Mouse (Mus musculus) limb, embryonic 11.5 days (tissue): Measurements from ENCODE around the gene Psmc3. TPM values are rescaled to one million over a fixed set of nuclear protein-coding genes. Genes with fewer than 3 reads are reported as not detected.
A peak's percentile ranks its signal among the peaks of the same experiment; 100 is the strongest.
"Not testable (repeated sequence)": the region's sequence is repeated elsewhere in the genome, so short reads cannot be mapped to it uniquely, and the experiment has no call there.

ENCODE experiments used
- ATAC-seq: fragments of 200-750 bp; cut with Nextera tagmentation; 2 replicates; pipeline ENCODE4 v1.8.0; 2017; ENCODE audit warnings: low read depth; ENCODE audit not compliant: insufficient number of reproducible peaks, low FRiP score, low TSS enrichment
- DNase-seq: peaks from one replicate; pipeline ENCODE4 v3.0.0-alpha.2; 2015; ENCODE audit warnings: low spot score
- H3K27ac ChIP-seq: fragments of 300-500 bp; sonication (generic); replicated peaks from 2 replicates; pipeline ENCODE4 v1.5.1; 2014; ENCODE audit warnings: low read depth, mild to moderate bottlenecking, low read length
- H3K27me3 ChIP-seq: fragments of 300-500 bp; sonication (generic); 2 replicates; pipeline ENCODE4 v1.6.1; 2014; ENCODE audit warnings: mild to moderate bottlenecking, low read length, mixed read lengths; ENCODE audit not compliant: control insufficient read depth, insufficient read depth
- H3K36me3 ChIP-seq: fragments of 300-500 bp; sonication (generic); 2 replicates; pipeline ENCODE4 v1.6.1; 2014; ENCODE audit warnings: mild to moderate bottlenecking, low read length, moderate library complexity, mixed read lengths; ENCODE audit not compliant: control insufficient read depth, insufficient read depth
- H3K4me1 ChIP-seq: fragments of 300-500 bp; sonication (generic); 2 replicates; pipeline ENCODE4 v1.6.1; 2014; ENCODE audit warnings: low read length, mixed read lengths; ENCODE audit not compliant: control insufficient read depth, insufficient read depth
- H3K4me2 ChIP-seq: fragments of 300-500 bp; sonication (generic); 2 replicates; pipeline ENCODE4 v1.6.1; 2014; ENCODE audit warnings: low read depth, mild to moderate bottlenecking, moderate library complexity; ENCODE audit not compliant: severe bottlenecking
- H3K4me3 ChIP-seq: fragments of 300-500 bp; sonication (generic); 2 replicates; pipeline ENCODE4 v1.5.1; 2014; ENCODE audit warnings: low read depth, low read length
- H3K9ac ChIP-seq: fragments of 300-500 bp; sonication (generic); 2 replicates; pipeline ENCODE4 v1.6.1; 2014; ENCODE audit warnings: mild to moderate bottlenecking, low read length
- H3K9me3 ChIP-seq: fragments of 300-500 bp; sonication (generic); 2 replicates; pipeline ENCODE4 v1.6.1; 2016; ENCODE audit warnings: low read length; ENCODE audit not compliant: control insufficient read depth
- WGBS: fragments of 180-500 bp; shearing (Covaris S2); extraction: QIAGEN DNeasy Blood & Tissue Kit; methylation state at CpG from one replicate; pipeline ENCODE4 v1.1.7; 2014; 5-methylcytosine and 5-hydroxymethylcytosine counted together
- polyA plus RNA-seq: library from polyadenylated mRNA; unstranded; fragments of >200 nt; fragmentation: Nextera tagmentation; extraction: Ambion mirVana; gene quantifications from 2 replicates; pipeline ENCODE4 v1.2.1, GENCODE M21; 2014

Psmc3 gene
- 433 and 440 TPM in 2 replicates for polyA plus RNA-seq

DNA sequence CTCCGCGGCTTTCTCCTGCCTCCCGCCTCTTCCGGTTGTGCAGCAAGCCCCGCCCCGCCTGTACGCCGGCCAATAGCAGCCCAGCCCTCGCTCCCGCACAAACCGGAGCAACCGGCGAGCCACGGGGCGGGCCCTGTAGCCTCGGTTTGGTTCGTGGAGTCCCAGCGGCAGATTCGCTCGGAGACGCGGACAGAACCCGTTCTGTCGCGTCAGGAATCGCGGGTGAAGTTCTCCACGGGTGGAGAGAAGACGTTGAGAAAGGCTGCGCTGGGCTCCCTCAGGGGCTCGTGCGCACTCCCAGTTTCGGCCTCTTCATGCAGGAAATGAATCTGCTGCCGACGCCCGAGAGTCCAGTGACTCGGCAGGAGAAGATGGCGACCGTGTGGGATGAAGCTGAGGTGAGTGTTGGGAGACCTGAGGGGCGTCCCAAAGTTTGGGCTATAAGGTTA is at the start of gene Psmc3:
Gene Psmc3, plus strand, starts transcription at position 76 of the 449 bp plus-strand sequence.
- Histone ChIP-seq H3K36me3 (peaks cover 31% of the 10 kb centered on the region), H3K9me3 (no peaks in the 10 kb centered on the region), H3K9ac (peak within 1 kb of the TSS; percentile 94), H3K27ac (peak within 1 kb of the TSS; percentile 56; the same call in 1 of the 2 replicates), H3K4me1 (peaks cover 6% of the 10 kb centered on the region), H3K4me3 (peak within 1 kb of the TSS; percentile 83), H3K27me3 (no peaks in the 10 kb centered on the region), H3K4me2 (peak within 1 kb of the TSS; percentile 94)
- DNase-seq (peak; percentile 95), ATAC-seq (peak; percentile 97)
- under 1% methylated on average over 40 of the region's 40 CpGs for WGBS

DNA sequence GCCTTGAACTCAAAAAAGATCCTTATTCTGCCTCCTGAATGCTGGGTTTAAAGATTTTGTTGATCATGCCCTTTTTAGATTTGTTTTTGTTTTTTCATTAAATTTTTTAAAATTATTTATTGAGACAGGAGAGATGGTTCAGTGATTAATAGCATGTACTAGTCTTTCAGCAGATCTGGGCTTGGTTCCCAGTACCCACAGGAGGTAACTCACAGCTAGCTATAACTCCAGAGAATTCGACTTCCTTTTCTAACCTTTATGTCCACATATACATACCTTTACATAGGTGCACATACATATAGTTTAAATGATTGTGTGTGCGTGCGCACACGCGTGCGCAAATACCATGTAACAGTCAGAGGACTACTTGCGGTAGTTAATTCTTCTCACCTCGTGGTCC is 45.3 kb upstream of the Psmc3 start:
- H3K4me3 ChIP-seq, result no peak overlapping the region
- ATAC-seq (no peak), DNase-seq (no peak)
- 96% methylated on average over 8 of the region's 8 CpGs for WGBS
- H3K27me3 ChIP-seq, result no peaks in the 10 kb centered on the region
- no peaks in the 10 kb centered on the region for H3K4me1 ChIP-seq
- H3K4me2 ChIP-seq, result no peak overlapping the region
- H3K27ac ChIP-seq, result no peak overlapping the region
- no peak overlapping the region for H3K9ac ChIP-seq
- H3K9me3 ChIP-seq, result no peaks in the 10 kb centered on the region
- H3K36me3 ChIP-seq, result peaks cover 28% of the 10 kb centered on the region

DNA sequence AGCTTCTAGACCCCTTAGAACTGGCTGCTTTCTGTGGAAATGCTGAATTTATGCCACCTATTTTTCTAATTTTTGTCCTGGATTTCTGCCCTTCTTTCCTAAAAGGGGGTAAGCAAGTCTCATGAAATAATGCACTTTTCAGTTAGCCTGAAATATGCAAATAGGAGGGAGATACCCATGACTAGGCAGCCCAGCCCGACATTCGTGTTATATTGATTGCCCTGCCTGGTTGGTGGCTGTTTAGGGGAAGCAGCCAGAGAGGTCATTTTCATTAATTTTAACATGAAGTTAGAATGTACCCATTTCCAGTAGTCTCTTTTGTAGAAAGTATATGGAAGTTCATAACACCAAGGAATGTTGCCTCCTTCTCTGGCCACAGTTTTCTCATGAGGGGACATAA is 39.9 kb upstream of the Psmc3 start:
- no peak overlapping the region for H3K4me3 ChIP-seq
- no peak for DNase-seq
- H3K9ac ChIP-seq, result no peak overlapping the region
- H3K36me3 ChIP-seq, result peaks cover 12% of the 10 kb centered on the region
- WGBS, result 92% methylated on average over 2 of the region's 2 CpGs
- H3K4me1 ChIP-seq, result no peaks in the 10 kb centered on the region
- H3K27ac ChIP-seq, result no peak overlapping the region
- H3K27me3 ChIP-seq, result no peaks in the 10 kb centered on the region
- no peak overlapping the region for H3K4me2 ChIP-seq
- no peak for ATAC-seq
- H3K9me3 ChIP-seq, result no peaks in the 10 kb centered on the region

DNA sequence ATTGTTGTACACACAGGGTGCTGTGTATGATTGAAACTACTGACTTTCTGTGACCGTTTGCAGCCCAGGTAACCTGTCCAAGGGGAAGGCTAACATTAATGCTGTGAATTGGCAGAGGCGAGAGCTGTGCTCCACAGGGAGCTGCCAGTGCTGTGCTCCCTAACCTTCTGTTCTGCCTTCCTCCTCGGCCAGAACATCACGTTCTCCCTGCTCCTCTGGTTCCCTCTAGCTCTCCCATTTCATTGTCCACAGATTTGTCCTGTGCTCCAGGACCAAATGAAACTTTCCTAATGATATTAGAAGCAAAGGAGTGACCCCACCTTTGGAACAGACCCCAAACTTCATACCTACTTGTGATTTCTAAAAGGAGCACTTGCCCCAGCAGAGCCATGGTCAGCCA is 38.4 kb upstream of the Psmc3 start:
- DNase-seq (no peak), ATAC-seq (no peak)
- H3K4me2 ChIP-seq, result no peak overlapping the region
- no peak overlapping the region for H3K27ac ChIP-seq
- no peaks in the 10 kb centered on the region for H3K27me3 ChIP-seq
- H3K4me3 ChIP-seq, result no peak overlapping the region
- 92% methylated on average over 4 of the region's 4 CpGs for WGBS
- peaks cover 8% of the 10 kb centered on the region for H3K36me3 ChIP-seq
- H3K4me1 ChIP-seq, result no peaks in the 10 kb centered on the region
- H3K9ac ChIP-seq, result no peak overlapping the region
- no peaks in the 10 kb centered on the region for H3K9me3 ChIP-seq

DNA sequence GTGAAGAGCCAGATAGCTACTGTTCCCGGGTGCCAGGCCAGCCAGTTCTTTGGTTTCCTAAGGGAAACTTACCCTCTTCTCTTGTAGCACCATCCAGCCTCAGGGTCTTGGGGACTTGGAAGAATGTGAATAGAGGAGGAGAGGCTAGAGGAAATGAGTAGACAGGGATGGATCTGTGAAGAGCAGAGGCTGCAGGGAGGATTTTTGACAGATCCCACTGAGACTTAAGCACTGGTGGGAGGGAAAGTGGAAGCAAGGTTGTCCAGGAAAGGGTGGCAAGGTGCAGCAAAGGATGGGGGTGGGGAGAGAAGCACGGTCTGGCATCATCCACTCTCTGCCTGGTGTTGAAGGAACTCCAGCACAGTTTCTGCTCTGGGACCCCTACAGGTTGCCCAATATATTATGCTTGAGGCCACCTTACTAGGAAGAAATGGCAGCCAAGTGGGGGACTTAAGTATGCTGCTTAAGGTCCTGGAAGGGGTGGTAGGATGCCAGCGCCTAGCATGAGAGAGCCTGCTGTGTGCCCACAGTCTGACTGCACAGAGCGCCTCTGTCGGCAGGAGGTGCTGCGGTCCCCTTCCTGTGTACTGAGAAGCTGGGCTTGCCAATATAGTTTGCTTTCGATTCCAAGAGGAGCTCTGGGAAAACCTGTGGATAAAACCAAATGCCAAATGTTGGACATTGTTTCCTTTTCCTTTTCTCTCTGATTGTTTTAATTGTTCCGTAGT is 35.6 kb upstream of the Psmc3 start:
- no peak for ATAC-seq
- WGBS, result 89% methylated on average over 8 of the region's 8 CpGs

DNA sequence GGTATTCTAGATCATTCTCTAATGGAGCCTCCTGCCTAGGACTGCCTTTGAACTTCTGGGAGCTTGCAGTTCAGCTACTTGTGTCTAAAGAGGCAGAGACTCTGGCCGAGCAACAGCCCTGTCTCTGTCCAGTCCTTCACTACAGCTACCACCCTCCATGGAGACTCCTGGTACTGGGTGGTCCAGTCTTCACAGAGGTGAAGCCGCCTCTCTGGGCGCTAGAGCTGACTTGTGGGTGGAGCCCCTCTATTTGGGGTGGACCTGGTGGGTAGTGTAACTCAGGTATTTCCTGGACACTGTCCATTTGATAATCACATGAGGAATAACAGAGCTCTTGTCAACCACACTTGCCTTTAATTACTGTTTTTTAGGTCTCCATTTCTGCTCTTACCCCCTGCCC is 33.9 kb upstream of the Psmc3 start:
- no peak overlapping the region for H3K4me3 ChIP-seq
- H3K4me1 ChIP-seq, result no peaks in the 10 kb centered on the region
- H3K4me2 ChIP-seq, result no peak overlapping the region
- peaks cover 2% of the 10 kb centered on the region for H3K36me3 ChIP-seq
- no peaks in the 10 kb centered on the region for H3K9me3 ChIP-seq
- WGBS, result 96% methylated on average over 3 of the region's 3 CpGs
- ATAC-seq (no peak), DNase-seq (no peak)
- no peak overlapping the region for H3K9ac ChIP-seq
- H3K27me3 ChIP-seq, result no peaks in the 10 kb centered on the region
- no peak overlapping the region for H3K27ac ChIP-seq

More for the DNA sequence above, 35.6 kb upstream of the Psmc3 start:
- Histone ChIP-seq H3K27me3 (no peaks in the 10 kb centered on the region), H3K4me3 (no peak overlapping the region), H3K4me2 (no peak overlapping the region), H3K27ac (no peak overlapping the region), H3K9ac (no peak overlapping the region), H3K9me3 (no peaks in the 10 kb centered on the region), H3K4me1 (no peaks in the 10 kb centered on the region), H3K36me3 (peaks cover 6% of the 10 kb centered on the region)
- DNase-seq, result no peak

DNA sequence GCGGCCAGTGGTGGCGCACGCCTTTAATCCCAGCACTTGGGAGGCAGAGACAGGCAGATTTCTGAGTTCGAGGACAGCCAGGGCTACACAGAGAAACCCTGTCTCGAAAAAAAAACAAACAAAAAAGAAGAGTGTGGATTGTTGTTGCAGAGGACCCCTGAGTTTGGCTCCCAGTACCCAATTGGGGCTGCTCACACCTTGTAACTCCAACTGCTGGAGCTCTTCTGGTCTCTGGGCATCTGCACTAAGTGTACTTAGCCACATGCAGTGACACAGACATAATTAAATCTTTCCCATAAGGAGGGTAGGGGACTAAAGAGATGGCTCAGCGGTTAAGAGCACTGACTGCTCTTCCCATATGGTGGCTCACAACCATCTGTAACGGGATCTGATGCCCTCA is 31.5 kb upstream of the Psmc3 start:
- H3K36me3 ChIP-seq, H3K27ac ChIP-seq, DNase-seq, ATAC-seq, H3K4me3 ChIP-seq, H3K4me2 ChIP-seq, H3K9ac ChIP-seq, H3K9me3 ChIP-seq, H3K27me3 ChIP-seq, H3K4me1 ChIP-seq: not testable (repeated sequence)
- WGBS, result 97% methylated on average over 7 of the region's 7 CpGs

DNA sequence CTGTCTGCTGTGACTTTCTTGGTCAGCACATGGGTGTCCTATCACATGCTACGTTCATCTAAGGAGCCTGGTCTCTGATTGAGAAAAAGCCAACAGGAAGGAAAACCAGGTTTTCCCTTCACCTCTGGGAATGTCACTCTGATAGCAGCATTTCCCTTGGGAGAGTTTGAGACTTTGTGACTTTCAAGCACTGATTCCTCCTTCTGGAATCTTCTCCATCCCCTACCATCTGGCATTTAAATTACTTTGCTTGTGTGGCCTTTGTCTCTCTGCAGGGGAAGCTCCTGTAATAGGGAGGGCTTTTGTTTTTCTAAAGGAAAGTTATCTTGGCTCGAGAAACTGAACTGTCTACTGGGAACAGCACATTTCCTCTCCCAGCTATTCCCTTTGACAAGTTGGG is 30.7 kb upstream of the Psmc3 start:
- Histone ChIP-seq H3K36me3 (no peaks in the 10 kb centered on the region; the same call in 1 of the 2 replicates), H3K4me2 (no peak overlapping the region), H3K27me3 (no peaks in the 10 kb centered on the region), H3K9me3 (no peaks in the 10 kb centered on the region), H3K4me3 (no peak overlapping the region), H3K9ac (no peak overlapping the region), H3K4me1 (no peaks in the 10 kb centered on the region), H3K27ac (no peak overlapping the region)
- 85% methylated on average over 2 of the region's 2 CpGs for WGBS
- DNase-seq (no peak), ATAC-seq (no peak)

DNA sequence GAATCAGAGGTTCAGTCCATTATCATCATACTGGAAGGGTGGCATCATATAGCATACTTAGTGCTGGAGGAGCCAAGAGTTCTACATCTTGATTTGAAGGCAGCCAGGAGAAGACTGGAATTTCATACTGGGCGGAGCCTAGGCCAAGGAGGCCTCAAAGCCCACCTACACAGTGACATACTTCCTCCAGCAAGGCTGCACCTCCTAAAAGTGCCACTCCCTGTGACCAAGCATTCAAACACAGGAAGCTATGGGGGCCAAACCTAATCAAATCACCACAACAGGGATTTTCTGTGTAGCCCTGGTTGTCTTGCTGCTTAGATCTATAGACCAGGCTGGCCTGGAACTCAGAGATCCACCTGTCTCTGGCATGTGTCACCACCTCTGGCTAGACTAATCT is 29.9 kb upstream of the Psmc3 start:
- Histone ChIP-seq H3K4me3 (no peak overlapping the region), H3K27me3 (no peaks in the 10 kb centered on the region), H3K9me3 (no peaks in the 10 kb centered on the region), H3K27ac (no peak overlapping the region), H3K4me1 (no peaks in the 10 kb centered on the region), H3K9ac (no peak overlapping the region), H3K4me2 (no peak overlapping the region), H3K36me3 (no peaks in the 10 kb centered on the region; the same call in 1 of the 2 replicates)
- DNase-seq (no peak), ATAC-seq (no peak)
- 100% methylated on average over 1 of the region's 1 CpGs for WGBS
